Mouse (Mus musculus) spleen, postnatal 10 days (tissue): ENCODE measurements at regions not wholly inside any gene's neighbourhood (a gene's known extent, or its start where the extent isn't known, plus 50 kb on each side); places are given as distances from the start of the nearest gene placed in this dataset.
"Not testable (repeated sequence)": the region's sequence is repeated elsewhere in the genome, so short reads cannot be mapped to it uniquely, and the experiment has no call there.

ENCODE experiments used
- DNase-seq, 2 experiments: peaks; one replicate each; pipeline ENCODE4 v3.0.0; 2021 to 2022; ENCODE audit warnings: low spot score in 2 of 2

GRCm38 (mm10) chr1:185939914-185940313 lies 177.2 kb downstream of the Lyplal1 start:
- DNase-seq: no peak

DNA sequence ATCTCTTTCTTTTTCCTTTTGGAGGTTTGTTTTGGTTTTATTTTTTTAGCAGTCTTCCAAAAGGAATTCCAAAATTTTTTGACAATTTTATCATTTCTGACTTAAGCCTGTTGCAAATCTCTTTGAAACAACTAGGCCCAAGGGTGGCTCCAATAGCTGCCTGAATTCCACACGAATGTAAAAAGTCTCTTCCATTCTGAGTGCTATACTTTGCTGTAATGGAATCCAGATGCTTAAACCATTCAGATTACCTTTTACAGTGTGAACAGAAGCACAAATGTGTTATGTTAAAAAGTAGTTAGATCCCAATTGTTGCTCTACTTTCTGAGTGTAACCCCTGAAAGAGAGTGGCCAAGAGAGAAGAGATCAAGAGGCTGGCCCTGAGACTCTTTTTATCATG lies 176.6 kb downstream of the Lyplal1 start:
- DNase-seq: no peak

- no peak for DNase-seq
These were observed 165.9 kb downstream of the Lyplal1 start for GRCm38 (mm10) chr1:185951163-185951562.

- not testable (repeated sequence) for DNase-seq
These were observed 161.3 kb downstream of the Lyplal1 start for GRCm38 (mm10) chr1:185955821-185956220.

GRCm38 (mm10) chr1:185957557-185957956 lies 159.6 kb downstream of the Lyplal1 start:
- no peak for DNase-seq

DNA sequence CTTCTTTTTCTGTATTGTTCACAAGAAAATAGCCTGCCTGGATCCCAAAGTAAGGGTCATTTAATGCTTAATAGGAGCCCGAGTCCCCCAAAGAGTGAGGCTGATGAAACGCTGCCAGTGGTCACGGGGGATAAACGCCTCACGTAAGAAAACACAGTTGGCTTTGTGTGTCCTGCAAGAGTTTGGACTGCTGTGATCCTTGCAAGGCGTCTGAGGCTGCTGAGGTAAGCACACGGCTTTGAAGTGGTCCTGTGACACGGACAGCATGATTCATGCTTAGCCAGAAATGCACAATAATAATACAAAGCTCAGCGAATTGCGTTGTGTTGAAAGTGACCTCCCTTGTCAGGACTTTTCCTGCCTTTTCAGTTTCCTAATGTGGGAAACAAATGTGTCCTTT lies 158.8 kb downstream of the Lyplal1 start:
- no peak for DNase-seq

- DNase-seq: no peak
These were observed 154.5 kb downstream of the Lyplal1 start for GRCm38 (mm10) chr1:185962606-185963005.

- DNase-seq: no peak
These were observed 153.3 kb downstream of the Lyplal1 start for GRCm38 (mm10) chr1:185963773-185964172.

GRCm38 (mm10) chr1:185964426-185964825 lies 152.7 kb downstream of the Lyplal1 start:
- DNase-seq: no peak

GRCm38 (mm10) chr1:185967227-185967626 lies 149.9 kb downstream of the Lyplal1 start:
- DNase-seq: no peak

DNA sequence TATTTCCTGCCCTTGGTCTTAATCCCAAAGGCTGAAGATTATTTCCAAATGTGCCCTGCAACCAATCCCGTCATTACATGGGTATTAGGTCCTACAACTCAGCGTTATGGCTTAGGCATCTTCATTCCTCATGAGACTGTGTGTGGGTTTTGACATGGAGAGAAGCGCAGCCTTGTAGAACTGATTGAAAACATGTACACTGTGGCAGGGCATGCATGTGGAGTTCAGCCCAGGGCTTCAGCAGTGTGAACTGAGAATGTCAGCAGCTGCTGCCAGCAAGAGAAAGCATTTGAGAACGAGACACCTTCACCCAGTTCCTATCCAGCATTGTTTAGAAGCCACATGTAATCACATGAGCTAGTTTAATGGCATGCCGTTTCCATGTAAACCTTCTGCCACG lies 149.3 kb downstream of the Lyplal1 start:
- DNase-seq: no peak

DNA sequence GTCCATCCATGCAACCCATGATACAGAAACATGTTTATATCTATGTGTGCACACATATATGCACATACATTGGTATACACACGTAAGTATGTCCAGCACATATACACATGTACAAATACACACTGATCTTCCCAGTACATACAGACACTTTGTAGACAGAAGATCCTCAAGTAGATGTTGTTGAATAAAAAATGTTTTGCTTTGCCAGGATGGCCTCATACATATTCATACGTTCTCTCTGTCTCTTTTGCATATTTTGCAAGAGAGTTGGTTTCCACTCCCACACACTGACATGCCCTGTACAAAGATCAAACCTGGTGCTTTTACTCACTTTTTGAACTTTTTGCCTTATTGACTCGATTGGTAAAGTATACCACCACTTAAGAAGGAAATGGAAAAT lies 148.5 kb downstream of the Lyplal1 start:
- no peak for DNase-seq

DNA sequence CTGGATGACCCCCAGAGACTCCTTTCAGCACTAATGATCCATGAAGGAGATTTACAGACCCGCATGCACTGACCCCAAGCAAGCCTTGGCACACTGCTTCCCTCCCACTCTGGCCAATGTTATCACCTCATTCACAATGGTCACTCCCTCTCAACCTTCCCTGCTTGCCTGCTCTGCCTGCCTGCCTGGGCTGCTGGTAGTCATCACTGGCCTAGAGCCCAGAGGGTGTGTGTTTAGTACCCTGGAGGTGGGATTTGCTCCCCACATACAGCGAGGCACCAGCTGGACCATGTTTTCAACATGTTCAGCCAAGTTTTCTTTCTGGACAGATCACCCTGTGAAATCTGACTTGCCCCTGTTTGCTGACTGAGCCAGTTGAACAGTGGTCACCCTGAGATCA lies 147.9 kb downstream of the Lyplal1 start:
- DNase-seq: no peak

GRCm38 (mm10) chr1:185977075-185977474 lies 140.0 kb downstream of the Lyplal1 start:
- no peak for DNase-seq

GRCm38 (mm10) chr1:185989432-185989831 lies 127.7 kb downstream of the Lyplal1 start:
- no peak for DNase-seq

- not testable (repeated sequence) for DNase-seq
These were observed 117.0 kb downstream of the Lyplal1 start for GRCm38 (mm10) chr1:186000066-186000465.

DNA sequence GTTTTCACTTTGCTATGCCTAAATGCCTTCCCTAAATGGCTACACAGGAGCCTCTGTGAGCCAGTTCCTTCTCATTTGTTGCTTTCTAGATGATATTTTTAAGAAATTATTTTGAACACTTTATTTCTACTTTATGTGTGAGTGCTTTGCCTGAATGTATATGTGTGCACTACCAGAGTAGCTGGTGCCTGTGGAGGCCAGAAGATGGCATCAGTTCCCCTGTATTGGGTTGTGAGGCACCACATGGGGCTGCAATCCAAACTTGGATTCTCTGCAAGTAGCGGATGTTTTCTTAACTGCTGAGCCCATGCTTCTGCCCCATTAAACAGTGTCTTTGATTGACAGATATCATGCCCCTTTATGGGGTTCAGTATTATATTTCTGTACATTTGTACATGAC lies 103.7 kb downstream of the Lyplal1 start:
- no peak for DNase-seq

- no peak for DNase-seq
These were observed 102.9 kb downstream of the Lyplal1 start for GRCm38 (mm10) chr1:186014166-186014565.

DNA sequence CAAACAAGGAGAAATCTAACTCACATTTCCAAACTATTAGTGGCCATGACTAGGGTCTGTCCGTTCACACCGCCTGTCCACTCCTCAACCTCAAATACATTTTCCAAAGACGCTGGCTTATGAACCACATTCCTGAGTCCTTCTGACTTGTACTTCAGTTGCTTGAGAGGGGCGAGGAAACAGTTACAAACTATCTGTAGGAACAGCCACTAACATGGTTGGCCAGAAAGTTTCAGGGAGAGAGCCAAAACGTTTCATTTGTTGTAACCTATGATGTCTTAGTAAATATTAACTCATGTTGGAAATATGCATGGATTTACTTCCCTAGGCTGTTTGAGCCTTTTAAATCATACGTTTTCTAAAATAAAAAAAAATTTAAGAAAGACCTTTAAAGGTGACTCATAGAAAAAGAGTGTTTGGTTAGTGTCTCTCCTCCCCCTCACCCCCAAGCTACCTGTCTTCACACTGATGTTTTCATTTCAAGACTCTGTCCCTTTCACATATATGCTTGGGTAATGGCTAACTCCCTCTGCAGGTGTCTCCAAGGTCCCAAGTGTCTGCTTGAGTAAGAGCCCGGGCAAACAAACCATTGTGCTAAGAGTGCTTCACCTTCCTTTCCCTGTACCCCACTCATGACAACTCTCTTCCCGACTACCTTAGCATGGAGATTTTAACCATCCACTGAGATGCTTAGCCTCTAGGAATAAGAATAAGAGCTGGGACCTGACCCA lies 101.1 kb downstream of the Lyplal1 start:
- DNase-seq: no peak

- no peak for DNase-seq
These were observed 99.6 kb downstream of the Lyplal1 start for GRCm38 (mm10) chr1:186017547-186017946.

GRCm38 (mm10) chr1:186019511-186019910 lies 97.6 kb downstream of the Lyplal1 start:
- no peak for DNase-seq

DNA sequence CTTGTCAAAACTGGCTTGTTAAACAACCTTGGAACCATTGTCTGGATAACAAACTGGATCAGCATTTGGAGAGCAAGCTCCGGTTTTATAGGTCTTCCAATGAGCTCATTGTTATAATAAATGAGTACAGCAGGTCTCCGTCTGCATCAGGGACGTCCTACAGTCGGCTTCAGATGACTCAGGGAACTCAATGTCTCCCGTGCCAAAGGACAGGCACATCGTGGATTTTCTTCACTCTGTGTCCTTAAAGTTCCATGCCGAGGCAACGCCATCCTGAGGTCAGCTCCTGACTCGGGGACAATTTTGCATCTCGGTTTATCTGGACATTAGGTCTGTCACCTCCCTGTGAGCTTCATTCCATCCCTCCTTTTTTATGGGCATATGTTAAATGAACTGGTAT lies 85.2 kb downstream of the Lyplal1 start:
- DNase-seq: no peak

DNA sequence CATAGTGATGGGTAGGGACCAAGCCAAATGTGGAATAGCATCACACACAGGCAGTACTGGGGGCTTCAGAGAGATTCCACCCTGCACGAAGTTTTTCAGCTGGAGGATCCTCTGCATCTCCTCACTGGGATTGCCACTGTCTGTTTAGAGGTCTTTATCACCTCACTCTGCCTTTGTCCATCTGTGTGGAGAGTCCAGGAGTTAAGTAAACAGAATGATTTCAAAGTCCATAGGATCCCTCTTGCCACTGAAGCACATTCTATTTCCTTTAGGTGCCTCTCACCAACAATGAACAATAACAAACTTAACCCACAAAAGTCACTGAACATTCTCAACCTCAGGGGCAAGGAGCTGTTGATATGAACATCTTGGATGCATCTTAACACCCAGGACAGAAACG lies 82.7 kb downstream of the Lyplal1 start:
- DNase-seq: no peak
